Mouse (Mus musculus): ENCODE results near the gene Zgpat.

- TF ChIP-seq POLR2A (IDR thresholded peaks at IDR 0.05; ENCODE audit: low read depth, low read length) (no peak), CTCF (IDR thresholded peaks at IDR 0.05; ENCODE audit: extremely low read depth, insufficient read depth, insufficient read length, insufficient replicate concordance) (no peak)
Measured at GRCm38 (mm10) chr2:181365655-181366075, 937 bp downstream of the Zgpat start.

Measured in spleen, adult 2 months (tissue).